Mouse (Mus musculus) liver (tissue): ENCODE measurements around the gene Nmrk2.

Experiments used
- DNase-seq: peaks from one replicate; pipeline ENCODE4 v3.0.0-alpha.2; 2020; ENCODE audit warnings: mixed read lengths

The Nmrk2 gene

DNA sequence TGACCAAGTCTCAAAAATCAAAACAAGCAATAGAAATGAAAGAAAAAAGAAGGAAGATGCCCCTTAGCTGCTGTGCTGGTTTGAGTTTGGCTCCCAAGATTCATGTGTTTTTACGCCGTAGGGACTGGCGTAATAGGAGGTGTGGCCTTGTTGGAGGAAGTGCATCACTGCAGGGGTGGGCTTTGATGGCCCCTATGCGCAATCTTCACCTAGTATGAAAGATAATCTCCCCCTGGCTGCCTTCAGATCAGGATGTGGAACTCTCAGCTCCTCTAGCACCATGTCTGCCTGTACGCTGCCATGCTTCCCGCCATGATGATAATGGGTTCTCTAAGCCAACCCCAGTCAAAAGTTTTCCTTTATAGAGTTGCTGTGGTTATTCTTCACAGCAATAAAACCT is 14.4 kb upstream of the Nmrk2 start:
- DNase-seq = no peak

- DNase-seq = no peak
Observed at GRCm38 (mm10) chr10:81210154-81210553, 8.3 kb upstream of the Nmrk2 start.

GRCm38 (mm10) chr10:81204137-81204536 is 2.3 kb upstream of the Nmrk2 start:
- no peak for DNase-seq

GRCm38 (mm10) chr10:81202978-81203720 is 1.3 kb upstream of the Nmrk2 start:
- DNase-seq = peak; percentile 78

- DNase-seq = no peak
Observed at GRCm38 (mm10) chr10:81200605-81201287, 1.1 kb downstream of the Nmrk2 start.

- no peak for DNase-seq
Observed at GRCm38 (mm10) chr10:81200141-81200540, 1.7 kb downstream of the Nmrk2 start.

GRCm38 (mm10) chr10:81198990-81199389 is 2.9 kb downstream of the Nmrk2 start:
- no peak for DNase-seq

- peak; percentile 63 for DNase-seq
Observed at GRCm38 (mm10) chr10:81198230-81198629, 3.6 kb downstream of the Nmrk2 start.

- no peak for DNase-seq
Observed at GRCm38 (mm10) chr10:81197305-81197704, 4.5 kb downstream of the Nmrk2 start.

DNA sequence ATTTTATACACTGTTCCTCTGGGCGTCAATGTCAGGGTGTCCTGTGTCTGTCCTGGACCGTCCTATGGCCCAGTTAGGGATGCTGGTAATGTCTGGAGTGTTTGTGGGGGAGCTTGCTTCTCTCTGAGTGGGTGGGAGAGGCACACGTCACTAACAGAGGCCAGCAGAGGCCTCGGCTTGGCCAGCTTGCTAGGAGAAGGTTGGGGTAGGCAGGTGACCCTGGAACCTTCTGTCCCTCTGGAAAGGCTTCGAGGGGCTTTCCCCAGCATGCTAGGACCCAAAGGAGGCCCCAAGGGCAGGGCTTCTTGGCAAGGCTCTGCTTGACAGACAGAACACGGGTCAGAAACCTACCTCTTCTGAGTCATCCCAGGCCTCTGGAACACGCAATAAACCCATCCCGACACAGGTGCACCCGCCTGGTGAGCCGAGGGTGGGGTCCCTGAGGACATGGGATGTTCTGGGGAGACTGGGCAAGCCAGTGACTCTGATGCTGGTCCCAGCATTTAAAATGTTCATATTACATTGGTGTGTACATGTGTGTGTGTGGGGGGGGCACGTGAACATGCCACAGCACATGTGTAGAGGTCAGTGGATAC is 5.3 kb downstream of the Nmrk2 start:
- DNase-seq = no peak

DNA sequence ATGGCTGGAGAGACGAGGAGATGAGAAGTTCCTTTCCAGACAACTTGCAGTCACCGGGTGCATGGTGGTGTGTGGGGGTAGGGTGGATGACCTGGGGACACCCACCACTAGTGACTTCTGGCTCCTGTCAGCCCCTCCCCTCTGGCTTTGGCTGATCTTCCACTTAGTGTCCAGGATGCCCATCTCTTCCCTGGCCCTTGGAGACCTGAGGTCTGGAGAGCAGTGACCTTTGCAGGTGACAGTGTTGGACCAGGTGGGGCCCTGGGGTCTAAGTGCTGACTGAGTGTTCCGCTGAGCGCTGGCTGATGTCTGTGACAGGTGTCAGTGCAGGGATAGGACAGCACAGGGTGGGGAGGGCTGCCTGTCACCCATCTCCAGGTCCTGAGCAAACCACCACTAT is 6.6 kb downstream of the Nmrk2 start:
- no peak for DNase-seq

GRCm38 (mm10) chr10:81193991-81194774 is 7.7 kb downstream of the Nmrk2 start:
- no peak for DNase-seq

DNA sequence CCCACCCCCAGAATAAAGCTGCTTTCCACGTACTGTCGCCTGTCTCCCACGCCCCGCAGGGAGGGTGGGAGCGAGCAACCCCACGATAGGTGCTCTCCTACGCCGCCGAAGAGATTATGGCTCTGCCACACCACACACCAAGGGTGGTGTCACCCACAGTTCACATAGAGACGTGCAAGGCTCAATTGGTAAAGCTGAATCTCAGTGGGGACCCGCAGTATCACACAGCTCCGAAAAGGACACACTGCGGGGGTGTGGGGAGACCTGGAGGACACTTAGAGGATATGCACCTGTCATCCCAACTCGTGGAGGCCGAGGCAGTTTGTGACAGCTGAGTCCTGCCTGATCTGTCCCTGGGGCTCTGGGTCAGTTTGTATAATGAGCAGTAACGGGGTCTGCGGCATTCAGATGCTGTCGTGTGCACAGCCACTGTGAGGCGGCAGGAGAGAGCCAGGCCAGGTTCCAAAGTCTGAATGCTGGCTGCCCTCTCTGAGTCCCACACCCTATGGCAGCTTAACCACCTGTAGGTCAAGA is 8.8 kb downstream of the Nmrk2 start:
- no peak for DNase-seq

GRCm38 (mm10) chr10:81192270-81192967 is 9.4 kb downstream of the Nmrk2 start:
- peak; percentile 80 for DNase-seq

DNA sequence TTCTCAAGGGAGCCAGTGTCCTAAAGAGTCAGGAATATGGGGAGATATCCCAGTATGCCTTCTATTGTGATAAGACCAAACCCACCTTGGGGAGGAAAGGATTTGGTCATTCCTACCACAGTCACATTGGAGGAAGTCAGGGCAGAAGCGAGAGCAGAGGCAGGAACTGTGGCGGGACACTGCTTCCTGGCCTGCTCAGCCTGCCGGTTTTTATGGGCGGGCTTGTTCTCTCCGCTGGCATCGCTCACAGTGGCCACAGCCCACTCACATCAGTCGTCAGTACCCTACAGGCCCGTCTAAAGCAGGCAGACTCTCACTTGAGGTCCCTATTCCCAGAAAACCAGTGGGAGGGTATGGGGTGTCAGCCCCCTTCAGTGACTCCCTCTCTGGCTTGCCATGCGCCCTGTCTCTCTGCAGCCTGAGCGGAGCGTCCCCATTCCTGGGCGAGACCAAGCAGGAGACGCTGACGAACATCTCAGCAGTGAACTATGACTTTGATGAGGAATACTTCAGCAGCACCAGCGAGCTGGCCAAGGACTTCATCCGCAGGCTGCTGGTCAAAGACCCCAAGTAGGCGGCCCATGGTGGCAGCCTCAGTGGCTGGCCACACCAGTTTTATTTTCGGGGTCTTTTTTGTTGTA is 10.4 kb downstream of the Nmrk2 start:
- DNase-seq = no peak

DNA sequence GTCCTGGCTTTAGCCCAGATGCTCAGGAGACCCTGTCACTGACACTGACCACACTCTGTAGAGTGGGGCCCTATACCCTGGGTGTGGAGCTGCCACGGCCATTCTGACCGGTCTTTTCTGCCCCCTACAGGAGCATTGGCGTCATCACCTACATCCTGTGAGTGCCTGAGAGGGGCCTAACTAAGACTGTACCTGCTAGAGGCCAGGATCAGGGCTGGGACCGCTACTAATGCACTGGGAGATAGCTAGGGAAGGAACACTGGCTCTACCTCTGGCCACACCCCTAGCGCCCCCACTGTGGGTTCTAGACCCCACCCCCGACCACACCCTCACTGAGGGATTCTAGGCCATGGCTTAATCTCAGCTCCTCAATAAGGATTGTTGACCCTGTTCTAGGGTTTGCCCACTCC is 10.9 kb downstream of the Nmrk2 start:
- DNase-seq = no peak

DNA sequence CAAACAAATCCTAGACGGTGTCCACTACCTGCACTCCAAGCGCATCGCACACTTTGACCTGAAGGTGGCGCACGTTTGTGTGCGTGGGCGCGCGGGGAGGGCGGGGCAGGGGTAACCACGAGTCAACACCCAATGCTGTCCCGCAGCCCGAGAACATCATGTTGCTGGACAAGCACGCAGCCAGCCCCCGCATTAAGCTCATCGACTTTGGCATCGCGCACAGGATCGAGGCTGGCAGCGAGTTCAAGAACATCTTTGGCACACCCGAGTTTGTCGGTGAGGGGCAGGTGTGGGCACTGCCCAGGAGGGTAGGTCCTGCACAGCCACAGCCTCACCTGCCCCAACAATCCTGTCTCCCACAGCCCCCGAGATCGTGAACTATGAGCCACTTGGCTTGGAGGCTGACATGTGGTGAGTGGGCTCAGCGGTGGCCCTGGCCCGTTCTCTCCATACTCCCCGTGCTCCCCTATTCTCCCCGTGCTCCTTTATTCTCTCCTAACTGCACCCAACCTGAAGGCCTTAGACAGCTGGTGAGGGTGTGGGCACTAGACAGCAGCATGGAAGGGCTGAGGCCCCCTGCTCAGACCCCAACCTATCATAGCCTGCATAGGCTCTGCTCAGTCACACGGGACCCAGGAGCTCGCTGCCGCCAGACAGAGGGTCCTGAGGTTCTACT is 11.5 kb downstream of the Nmrk2 start:
- DNase-seq = peak; percentile 58

DNA sequence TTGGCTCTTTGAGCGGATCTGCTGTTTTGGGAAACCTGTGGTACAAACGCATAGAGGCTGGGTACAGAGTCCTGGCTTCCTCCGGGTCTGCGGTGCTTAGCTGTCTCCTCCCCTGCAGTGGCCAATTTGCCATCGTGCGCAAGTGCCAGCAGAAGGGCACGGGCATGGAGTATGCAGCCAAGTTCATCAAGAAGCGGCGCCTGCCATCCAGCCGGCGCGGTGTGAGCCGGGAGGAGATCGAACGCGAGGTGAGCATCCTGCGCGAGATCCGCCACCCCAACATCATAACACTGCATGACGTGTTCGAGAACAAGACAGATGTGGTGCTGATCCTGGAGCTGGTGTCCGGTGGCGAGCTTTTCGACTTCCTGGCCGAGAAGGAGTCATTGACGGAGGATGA is 12.0 kb downstream of the Nmrk2 start:
- DNase-seq = no peak

DNA sequence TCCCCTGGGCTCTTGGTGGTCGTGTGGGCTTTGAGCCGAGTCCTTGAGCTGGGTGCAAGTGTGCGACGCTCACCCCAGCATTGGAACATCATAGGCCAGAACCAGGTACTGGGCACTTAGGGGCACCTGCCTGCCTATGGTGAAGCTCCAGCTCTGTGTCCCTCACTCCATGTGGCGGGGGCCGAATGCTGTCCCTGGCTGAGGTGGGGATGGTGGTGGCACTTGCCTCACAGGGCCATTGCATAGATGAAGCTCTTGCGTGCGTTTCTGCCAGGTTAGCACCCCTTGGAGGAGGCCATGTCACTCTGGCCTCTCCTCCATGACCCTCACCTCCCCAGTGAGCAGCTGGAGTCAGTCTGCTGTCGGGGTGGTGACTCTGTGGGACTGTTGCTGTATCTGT is 14.7 kb downstream of the Nmrk2 start:
- no peak for DNase-seq

GRCm38 (mm10) chr10:81184765-81185164 is 17.1 kb downstream of the Nmrk2 start:
- no peak for DNase-seq

GRCm38 (mm10) chr10:81183805-81184204 is 18.0 kb downstream of the Nmrk2 start, which contains the start of gene 4930442H23Rik:
4930442H23Rik (minus strand) TSS chr10:81183849.
- DNase-seq = no peak
